Mouse (Mus musculus) lung, postnatal 36 days (tissue): ENCODE data around the gene Atp2b1.

Experiments used
- DNase-seq: peaks from one replicate; pipeline ENCODE4 v3.0.0; 2022; ENCODE audit warnings: mixed read lengths

The Atp2b1 gene

GRCm38 (mm10) chr10:99033830-99034828, 119.9 kb downstream of the Atp2b1 start:
- no peak for DNase-seq

- peak; percentile 68 for DNase-seq
Observed at GRCm38 (mm10) chr10:99037185-99038065, 123.2 kb downstream of the Atp2b1 start.

- DNase-seq, result no peak
Observed at GRCm38 (mm10) chr10:99038866-99039265, 124.7 kb downstream of the Atp2b1 start.

- no peak for DNase-seq
Observed at GRCm38 (mm10) chr10:99040171-99040570, 126.0 kb downstream of the Atp2b1 start.

- no peak for DNase-seq
Observed at GRCm38 (mm10) chr10:99046756-99047550, 132.7 kb downstream of the Atp2b1 start.

GRCm38 (mm10) chr10:99047551-99047940, 133.3 kb downstream of the Atp2b1 start:
- no peak for DNase-seq

GRCm38 (mm10) chr10:99050093-99050492, 135.9 kb downstream of the Atp2b1 start:
- DNase-seq, result no peak

GRCm38 (mm10) chr10:99053111-99053510, 138.9 kb downstream of the Atp2b1 start:
- DNase-seq, result no peak

- peak; percentile 69 for DNase-seq
Observed at GRCm38 (mm10) chr10:99060588-99060987, 146.4 kb downstream of the Atp2b1 start.

- no peak for DNase-seq
Observed at GRCm38 (mm10) chr10:99061418-99061817, 147.2 kb downstream of the Atp2b1 start.

- DNase-seq, result no peak
Observed at GRCm38 (mm10) chr10:99062546-99062945, 148.3 kb downstream of the Atp2b1 start.
